Mouse (Mus musculus): ENCODE measurements at regions not wholly inside any gene's neighbourhood (a gene's known extent, or its start where the extent isn't known, plus 50 kb on each side); places are given as distances from the start of the nearest gene placed in this dataset.

DNA sequence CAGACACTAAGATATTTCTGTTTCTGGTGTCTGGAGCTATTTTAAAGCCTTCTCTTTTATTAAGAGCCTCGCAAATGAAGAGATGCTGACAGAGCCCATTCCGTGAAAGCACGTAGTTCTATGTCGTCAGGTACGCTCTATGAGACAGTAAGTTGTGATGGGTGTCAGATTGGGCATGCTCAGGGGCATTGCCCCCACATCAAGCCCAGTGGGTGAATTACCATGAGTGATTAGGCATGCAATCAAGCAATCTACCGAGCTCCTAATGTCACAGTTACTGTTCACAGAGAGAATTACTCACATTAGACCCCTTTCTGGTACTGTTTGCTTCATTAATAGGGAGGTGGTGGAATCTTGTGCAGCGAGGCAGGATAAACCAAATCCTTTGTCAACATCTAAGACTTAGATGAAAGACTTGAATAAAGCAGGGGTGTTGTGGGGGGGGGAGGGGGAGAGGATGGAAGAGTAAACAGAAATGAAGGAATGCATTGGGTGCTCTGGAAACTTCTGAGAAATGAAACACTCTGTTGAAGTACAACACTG lies 192.9 kb upstream of the Tbc1d5 start:
- H3K27ac ChIP-seq: no peak overlapping the region
- intact Hi-C loops (cut with DNase I): no loop called here
- TF ChIP-seq CTCF (IDR thresholded peaks at IDR 0.05): no peak
- no peak for DNase-seq (ENCODE audit: extremely low spot score in 1 of 2, low spot score in 2 of 2)
- H3K4me3 ChIP-seq: no peak overlapping the region

DNA sequence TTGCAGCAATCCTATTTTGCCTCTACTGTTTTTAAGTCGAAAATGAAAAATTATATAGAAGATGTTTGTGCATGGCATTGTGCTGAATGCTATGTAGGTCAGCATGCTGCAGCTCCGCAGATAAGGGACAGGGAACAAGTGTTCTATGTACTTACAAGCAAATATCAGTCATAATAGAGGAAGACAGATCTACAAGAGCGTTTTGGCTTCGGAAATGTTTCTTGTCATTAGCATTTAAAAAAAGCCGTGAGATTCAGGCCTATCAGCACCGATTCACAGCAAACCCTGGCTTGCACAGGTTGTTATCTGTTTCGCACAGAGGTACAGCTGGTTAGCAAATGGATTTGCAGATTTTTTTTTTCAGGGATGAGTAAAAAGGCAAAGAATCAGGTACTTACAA lies 191.8 kb upstream of the Tbc1d5 start:
- TF ChIP-seq CTCF (IDR thresholded peaks at IDR 0.05): no peak
- intact Hi-C loops (cut with DNase I): no loop called here
- no peak overlapping the region for H3K27ac ChIP-seq
- DNase-seq (ENCODE audit: extremely low spot score in 1 of 2, low spot score in 2 of 2): no peak
- H3K4me3 ChIP-seq: no peak overlapping the region

DNA sequence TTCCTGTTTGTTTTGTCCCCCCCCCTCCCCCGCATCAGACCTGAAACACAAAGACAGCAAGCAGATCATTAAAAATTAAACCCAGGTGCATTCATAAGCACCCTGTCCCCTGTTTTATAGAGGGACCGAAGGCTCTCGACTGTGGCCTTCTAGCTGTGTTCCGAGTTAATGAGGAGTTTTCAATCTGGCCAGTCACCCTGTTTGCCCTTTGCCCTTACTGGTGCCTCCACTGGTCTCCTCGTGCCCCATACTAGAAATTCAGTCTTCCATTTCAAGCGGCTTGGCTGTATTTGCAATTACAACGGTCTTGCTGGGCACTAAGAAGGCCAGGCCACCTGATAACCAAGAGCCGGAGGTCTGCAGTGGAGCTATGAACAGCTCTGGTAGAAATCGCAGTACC lies 190.9 kb upstream of the Tbc1d5 start:
- TF ChIP-seq CTCF (IDR thresholded peaks at IDR 0.05): no peak
- no peak for DNase-seq (ENCODE audit: extremely low spot score in 1 of 2, low spot score in 2 of 2)
- intact Hi-C loops (cut with DNase I): no loop called here
- H3K27ac ChIP-seq: no peak overlapping the region
- no peak overlapping the region for H3K4me3 ChIP-seq

DNA sequence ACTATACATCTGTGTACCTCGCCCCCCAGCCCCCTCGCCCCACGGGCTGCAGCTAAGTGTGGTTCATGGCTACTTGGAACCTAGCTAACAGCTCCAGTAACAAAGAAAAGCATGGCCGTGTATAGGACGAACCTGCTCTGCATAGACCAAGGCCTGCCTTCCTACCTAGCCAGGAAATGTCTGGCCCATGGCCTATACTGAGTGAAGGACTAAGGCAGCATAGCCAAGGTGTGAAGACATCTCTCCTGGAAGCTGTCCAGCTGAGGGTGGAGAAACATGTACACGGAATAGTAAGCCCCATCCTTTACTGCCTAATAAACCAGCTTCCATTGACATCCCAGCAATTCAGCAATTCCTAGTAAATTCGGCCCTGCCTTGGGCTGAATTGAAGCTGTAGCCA lies 183.6 kb upstream of the Tbc1d5 start:
- TF ChIP-seq CTCF (IDR thresholded peaks at IDR 0.05): no peak
- no peak for DNase-seq (ENCODE audit: extremely low spot score in 1 of 2, low spot score in 2 of 2)
- intact Hi-C loops (cut with DNase I): no loop called here
- no peak overlapping the region for H3K27ac ChIP-seq
- H3K4me3 ChIP-seq: no peak overlapping the region

DNA sequence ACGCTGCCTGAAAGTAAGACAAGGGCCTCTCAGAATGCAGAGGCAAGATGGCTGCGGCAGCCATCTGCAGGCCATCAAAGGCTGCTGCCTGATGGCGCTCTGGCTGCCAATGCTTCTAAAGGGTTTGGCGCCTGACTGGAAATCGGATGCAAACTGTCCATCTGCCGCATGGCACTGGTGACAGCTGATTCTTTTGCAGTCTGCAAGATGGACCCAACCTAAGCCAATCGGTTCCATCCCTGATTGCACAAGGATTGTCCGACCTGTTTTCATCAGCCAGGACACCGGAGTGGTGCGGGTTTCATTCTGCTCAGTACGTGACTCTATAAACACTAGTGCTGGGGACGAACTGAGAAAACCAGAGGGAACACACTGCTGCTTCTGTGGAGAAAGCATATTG lies 183.1 kb upstream of the Tbc1d5 start:
- Histone ChIP-seq H3K27ac (no peak overlapping the region), H3K4me3 (no peak overlapping the region)
- TF ChIP-seq CTCF (IDR thresholded peaks at IDR 0.05): no peak
- no peak for DNase-seq (ENCODE audit: extremely low spot score in 1 of 2, low spot score in 2 of 2)
- intact Hi-C loops (cut with DNase I): no loop called here

DNA sequence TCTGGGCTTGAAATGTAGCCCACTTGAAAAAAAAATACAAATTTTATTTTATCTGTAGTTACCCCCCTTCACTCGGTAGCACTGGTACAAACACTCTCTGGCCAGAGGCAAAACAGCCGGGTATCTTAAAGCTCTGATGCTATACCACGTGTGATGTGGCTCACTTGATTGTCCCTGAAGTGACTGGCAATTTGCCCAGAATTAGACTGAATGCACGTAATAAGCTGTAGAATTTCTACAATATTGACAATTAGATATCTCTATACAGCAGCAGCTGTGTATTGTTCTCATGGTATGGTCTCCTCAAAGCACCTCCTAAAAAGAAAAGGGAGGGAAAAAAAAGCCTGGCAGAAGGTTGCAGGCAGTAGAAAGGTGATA lies 179.2 kb upstream of the Tbc1d5 start:
- Histone ChIP-seq H3K27ac (no peak overlapping the region), H3K4me3 (no peak overlapping the region)
- no peak for TF ChIP-seq CTCF (IDR thresholded peaks at IDR 0.05)
- DNase-seq (ENCODE audit: extremely low spot score in 1 of 2, low spot score in 2 of 2): no peak
- intact Hi-C loops (cut with DNase I): no loop called here

DNA sequence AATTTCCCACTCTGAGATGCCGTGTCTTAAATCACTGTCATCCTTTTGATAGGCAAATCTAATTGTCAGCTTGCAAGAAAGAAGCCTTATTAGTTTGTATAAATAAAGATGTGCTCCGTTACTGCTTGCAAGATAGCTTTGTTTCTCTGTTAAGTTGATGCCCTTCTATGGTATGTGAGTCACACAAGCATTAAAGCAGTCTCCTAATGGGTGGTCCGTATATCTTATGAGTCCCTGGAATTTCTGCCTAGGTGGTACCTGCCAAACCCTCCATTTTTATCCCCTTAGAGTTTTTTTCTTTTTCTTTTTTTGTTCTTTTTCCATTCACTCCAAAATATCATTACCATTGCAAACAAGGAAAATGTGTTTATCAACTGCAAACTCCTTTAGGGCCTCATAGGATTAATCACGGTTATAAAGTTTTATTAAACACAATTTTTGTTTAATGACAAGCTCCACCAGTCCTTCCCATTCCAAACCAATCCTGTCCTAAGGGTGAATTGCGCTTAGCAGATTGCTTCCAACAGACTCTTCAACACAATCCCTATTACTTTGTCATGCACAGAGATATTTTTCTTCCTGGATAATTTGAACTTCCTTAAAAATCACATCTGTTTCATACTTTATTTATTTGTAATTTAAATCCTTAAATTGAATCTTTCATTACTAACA lies 178.7 kb upstream of the Tbc1d5 start:
- TF ChIP-seq CTCF (IDR thresholded peaks at IDR 0.05): no peak

DNA sequence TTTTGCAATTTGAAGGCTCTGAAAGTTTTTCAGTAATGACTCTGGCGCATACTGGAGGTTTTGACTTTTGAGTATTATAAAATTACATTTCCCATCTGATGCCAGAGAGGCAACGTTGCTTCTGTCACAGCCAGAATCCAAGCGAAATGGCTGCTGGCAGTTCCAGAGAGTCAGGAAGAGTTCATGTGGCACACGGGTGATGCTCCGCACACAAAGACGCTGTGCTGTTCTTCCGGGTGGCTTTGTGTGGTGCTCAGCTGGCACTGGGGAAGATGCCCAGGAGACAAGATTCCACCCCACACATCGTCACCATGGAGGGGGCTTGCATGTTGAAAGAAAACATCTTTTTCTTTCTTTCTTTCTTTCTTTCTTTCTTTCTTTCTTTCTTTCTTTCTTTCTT lies 177.3 kb upstream of the Tbc1d5 start:
- no peak for DNase-seq (ENCODE audit: extremely low spot score in 1 of 2, low spot score in 2 of 2)
- Histone ChIP-seq H3K4me3 (no peak overlapping the region), H3K27ac (no peak overlapping the region)
- TF ChIP-seq CTCF (IDR thresholded peaks at IDR 0.05): no peak
- intact Hi-C loops (cut with DNase I): no loop called here

More for the DNA sequence above, 178.7 kb upstream of the Tbc1d5 start:
- DNase-seq (ENCODE audit: extremely low spot score in 1 of 2, low spot score in 2 of 2): no peak
- intact Hi-C loops (cut with DNase I): no loop called here
- Histone ChIP-seq H3K4me3 (no peak overlapping the region), H3K27ac (no peak overlapping the region)

DNA sequence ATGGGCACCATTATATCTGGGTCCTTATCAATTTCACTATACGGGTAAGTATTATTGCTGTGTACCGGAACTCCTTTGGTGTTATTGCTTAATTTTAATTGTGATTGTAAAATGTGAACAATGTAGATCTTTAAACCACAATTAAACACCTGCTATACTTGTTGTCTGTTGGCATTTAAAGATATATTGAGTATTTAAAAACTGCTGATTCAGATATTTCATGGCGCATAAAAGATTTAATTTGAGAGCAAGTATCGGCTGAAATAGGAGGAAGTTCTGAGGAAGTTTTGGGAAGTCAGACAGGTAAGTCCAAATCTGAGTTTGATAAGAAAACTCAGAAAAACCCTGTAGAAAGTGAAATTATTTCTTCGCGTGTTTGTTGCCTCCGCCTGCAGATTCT lies 142.7 kb upstream of the Tbc1d5 start:
- TF ChIP-seq CTCF (IDR thresholded peaks at IDR 0.05): no peak
- no peak for DNase-seq (ENCODE audit: extremely low spot score in 1 of 2, low spot score in 2 of 2)
- intact Hi-C loops (cut with DNase I): no loop called here
- Histone ChIP-seq H3K4me3 (no peak overlapping the region), H3K27ac (no peak overlapping the region)

DNA sequence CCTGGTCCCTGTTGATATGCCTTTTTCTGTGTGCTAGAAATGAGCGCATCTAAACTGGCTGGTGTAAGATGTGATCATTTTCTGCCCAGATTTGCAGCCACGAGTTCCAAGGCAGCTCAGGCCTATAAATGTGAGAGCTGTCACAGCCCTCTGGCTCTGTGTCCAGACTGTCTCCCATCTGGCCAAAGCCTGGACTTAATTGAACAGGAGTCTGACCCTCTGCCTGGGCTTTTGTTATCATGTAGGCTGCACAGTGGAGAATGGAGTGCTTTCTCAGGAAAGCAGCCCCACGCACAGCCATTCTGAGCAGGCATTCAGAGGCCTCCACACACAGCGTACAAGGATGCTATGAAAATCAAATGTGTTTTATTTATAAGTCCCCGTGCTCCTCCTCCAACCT lies 141.9 kb upstream of the Tbc1d5 start:
- no peak for DNase-seq (ENCODE audit: extremely low spot score in 1 of 2, low spot score in 2 of 2)
- no peak for TF ChIP-seq CTCF (IDR thresholded peaks at IDR 0.05)
- intact Hi-C loops (cut with DNase I): no loop called here
- no peak overlapping the region for H3K27ac ChIP-seq
- H3K4me3 ChIP-seq: no peak overlapping the region

DNA sequence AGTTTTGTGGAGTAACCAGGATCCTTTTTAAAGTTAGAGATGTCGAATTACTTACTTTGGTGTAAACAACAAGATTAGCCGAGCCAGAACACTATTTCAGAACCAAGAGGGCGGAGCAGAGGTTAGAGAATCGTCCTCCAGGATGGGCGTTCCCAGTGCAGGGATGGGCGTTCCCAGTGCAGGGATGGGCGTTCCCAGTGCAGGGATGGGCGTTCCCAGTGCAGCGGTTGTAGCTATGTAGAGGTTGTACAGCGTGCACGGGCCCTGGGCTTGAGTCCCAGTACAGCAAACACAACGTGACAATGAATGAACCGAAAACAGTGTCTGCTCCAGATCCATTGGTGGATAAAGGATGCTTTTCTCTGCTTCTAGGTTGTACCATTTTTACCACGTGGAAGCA lies 125.8 kb upstream of the Tbc1d5 start:
- TF ChIP-seq CTCF (IDR thresholded peaks at IDR 0.05): no peak
- intact Hi-C loops (cut with DNase I): no loop called here
- DNase-seq (ENCODE audit: extremely low spot score in 1 of 2, low spot score in 2 of 2): no peak

DNA sequence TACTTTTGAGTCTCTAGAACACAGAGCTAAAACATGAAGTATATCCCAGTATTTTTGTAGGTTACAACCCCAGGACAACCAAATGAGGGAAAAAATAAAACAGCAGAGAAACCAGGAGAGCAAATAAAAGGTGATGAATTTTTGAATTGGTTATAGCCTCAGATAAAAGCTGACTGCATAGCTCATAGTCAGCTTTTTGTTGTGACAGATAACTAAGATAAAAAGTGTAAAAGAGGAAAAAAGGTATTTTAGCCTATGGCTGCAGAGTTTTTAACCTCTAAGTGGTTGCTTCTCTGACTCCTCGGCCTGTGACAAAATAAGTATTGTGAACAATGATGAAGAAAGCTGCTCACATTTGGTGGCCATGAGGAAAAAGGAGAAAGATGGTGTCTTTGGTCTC lies 111.6 kb upstream of the Tbc1d5 start:
- no peak for TF ChIP-seq CTCF (IDR thresholded peaks at IDR 0.05)
- Histone ChIP-seq H3K27ac (no peak overlapping the region), H3K4me3 (no peak overlapping the region)
- no peak for DNase-seq (ENCODE audit: extremely low spot score in 1 of 2, low spot score in 2 of 2)
- intact Hi-C loops (cut with DNase I): no loop called here

More for the DNA sequence above, 125.8 kb upstream of the Tbc1d5 start:
- no peak overlapping the region for H3K4me3 ChIP-seq
- no peak overlapping the region for H3K27ac ChIP-seq

DNA sequence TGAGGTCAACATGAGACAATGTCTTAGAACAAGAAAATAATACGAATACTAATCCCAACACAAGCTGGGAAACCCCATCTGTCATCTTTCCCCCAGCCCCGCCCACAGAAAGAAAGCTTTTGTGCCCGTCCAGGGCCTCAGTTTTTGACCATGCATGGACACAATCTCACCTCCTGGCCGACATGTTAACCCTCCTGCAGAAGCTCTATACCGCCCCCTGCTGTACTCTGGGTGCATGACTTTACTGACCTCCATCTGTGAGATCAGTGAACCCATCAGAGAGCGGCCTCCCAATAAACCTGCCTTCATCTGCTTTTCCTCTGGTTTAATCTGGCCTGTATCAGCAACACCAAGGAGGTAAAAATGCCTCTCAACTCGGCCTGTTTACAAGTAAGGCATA lies 109.6 kb upstream of the Tbc1d5 start:
- intact Hi-C loops (cut with DNase I): loop anchor here (5.0 to 10.0 kb wide), 2 partner anchors 301 to 474 kb away; no protein-coding TSS in a partner anchor
- no peak overlapping the region for H3K4me3 ChIP-seq
- DNase-seq (ENCODE audit: extremely low spot score in 1 of 2, low spot score in 2 of 2): peak; percentile 8 to 25

More for the DNA sequence above, 109.6 kb upstream of the Tbc1d5 start:
- H3K27ac ChIP-seq: no peak overlapping the region
- peak; percentile 57 for TF ChIP-seq CTCF (IDR thresholded peaks at IDR 0.05)
